Mouse (Mus musculus): Measurements from ENCODE around the gene Exoc6. TPM values are rescaled to one million over a fixed set of nuclear protein-coding genes. Genes with fewer than 3 reads are reported as not detected.

Gene Exoc6
- total and polyA plus RNA-seq, 3 experiments = 30.2 to 41.2 TPM; not detected in 1

DNA sequence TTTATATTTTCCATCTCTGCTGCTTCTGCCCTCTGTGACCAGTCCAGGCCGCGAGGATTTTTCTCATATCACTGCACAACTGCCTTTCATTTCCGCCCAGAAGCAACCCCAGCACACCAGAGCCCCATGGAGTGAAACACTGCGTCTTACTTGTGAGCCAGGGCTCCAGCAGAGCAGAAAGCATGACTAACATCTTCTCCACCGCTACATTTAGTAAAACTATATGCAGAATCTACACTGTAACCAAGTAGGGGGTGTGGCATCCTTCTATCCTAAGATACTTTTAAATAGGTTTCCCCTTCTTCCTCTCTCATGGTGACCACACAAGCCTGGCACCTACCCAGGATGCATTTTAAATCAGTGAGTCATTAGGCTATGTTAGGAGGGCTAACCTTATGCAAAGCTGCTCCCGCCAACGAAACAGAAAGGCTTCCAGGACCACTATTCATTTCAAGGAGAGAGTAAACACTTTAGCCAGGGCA lies 35.4 kb upstream of the Exoc6 start:
- Histone ChIP-seq H3K79me2 (ENCODE audit: control insufficient read depth, insufficient read depth, low read length, poor library complexity) (no peaks in the 10 kb centered on the region), H3K9ac (ENCODE audit: control insufficient read depth, low read depth, low read length, poor library complexity, severe bottlenecking) (0 out of 2 replicates have a peak overlapping the region, but pooled peaks have one; percentile 13), H3K4me1 (ENCODE audit: control insufficient read depth in 1 of 2, insufficient read depth in 2 of 2, low read length in 2 of 2) (peaks cover 5 to 10% of the 10 kb centered on the region in 2 experiments), H3K27me3 (ENCODE audit: control insufficient read depth in 1 of 2, insufficient read depth in 2 of 2, low read length in 2 of 2) (no peaks in the 10 kb centered on the region; a peak in 1 of 4 replicates), H3K36me3 (ENCODE audit: control insufficient read depth in 1 of 2, insufficient read depth in 2 of 2, low read length in 2 of 2) (peaks cover 0 to 18% of the 10 kb centered on the region in 2 experiments; a peak in 2 of 4 replicates), H3K27ac (ENCODE audit: control insufficient read depth, low read depth, low read length) (0 out of 2 replicates have a peak overlapping the region, but pooled peaks have one; percentile 22), H3K9me3 (replicated peaks; ENCODE audit: insufficient read depth, low read length) (no peaks in the 10 kb centered on the region), H3K4me3 (ENCODE audit: control insufficient read depth in 1 of 2, insufficient read depth in 1 of 2, low read depth in 2 of 2, low read length in 2 of 2) (peak overlapping the region; percentile 2 to 21; a peak in 1 of 4 replicates)
- peak; percentile 87 for DNase-seq (ENCODE audit: low read depth, low spot score)
- TF ChIP-seq ETS1 (IDR thresholded peaks at IDR 0.05; ENCODE audit: low read depth, low read length) (peak; percentile 27; the same call in 1 of the 2 replicates), JUND (IDR thresholded peaks at IDR 0.05; ENCODE audit: low read depth, low read length) (no peak)

GRCm38 (mm10) chr19:37517419-37517818 lies 32.8 kb upstream of the Exoc6 start:
- no peak overlapping the region for H3K9ac ChIP-seq (ENCODE audit: control insufficient read depth, low read depth, low read length, poor library complexity, severe bottlenecking)
- peaks cover 0 to 28% of the 10 kb centered on the region in 2 experiments; a peak in 2 of 4 replicates for H3K36me3 ChIP-seq (ENCODE audit: control insufficient read depth in 1 of 2, insufficient read depth in 2 of 2, low read length in 2 of 2)
- H3K4me1 ChIP-seq (ENCODE audit: control insufficient read depth in 1 of 2, insufficient read depth in 2 of 2, low read length in 2 of 2) = peaks cover 9 to 25% of the 10 kb centered on the region in 2 experiments
- H3K9me3 ChIP-seq (replicated peaks; ENCODE audit: insufficient read depth, low read length) = no peaks in the 10 kb centered on the region
- H3K4me3 ChIP-seq (ENCODE audit: control insufficient read depth in 1 of 2, insufficient read depth in 1 of 2, low read depth in 2 of 2, low read length in 2 of 2) = no peak overlapping the region
- no peaks in the 10 kb centered on the region for H3K79me2 ChIP-seq (ENCODE audit: control insufficient read depth, insufficient read depth, low read length, poor library complexity)
- peaks cover 0 to 1% of the 10 kb centered on the region in 2 experiments; a peak in 1 of 4 replicates for H3K27me3 ChIP-seq (ENCODE audit: control insufficient read depth in 1 of 2, insufficient read depth in 2 of 2, low read length in 2 of 2)
- no peak overlapping the region for H3K27ac ChIP-seq (ENCODE audit: control insufficient read depth, low read depth, low read length)
- peak; percentile 43 for DNase-seq (ENCODE audit: low read depth, low spot score)
- no peak for TF ChIP-seq BHLHE40 (IDR thresholded peaks at IDR 0.05; ENCODE audit: borderline replicate concordance, low read depth, low read length)
- no peak for TF ChIP-seq MAZ (IDR thresholded peaks at IDR 0.05; ENCODE audit: low read depth, low read length)
- 0 out of 2 replicates have a peak, but pooled peaks have one; percentile 35 for TF ChIP-seq ZKSCAN1 (IDR thresholded peaks at IDR 0.05; ENCODE audit: low read depth, low read length)
- no peak for TF ChIP-seq USF2 (IDR thresholded peaks at IDR 0.05; ENCODE audit: borderline replicate concordance in 1 of 2, insufficient read depth in 1 of 2, low read depth in 1 of 2, low read length in 2 of 2)
- TF ChIP-seq NELFE (IDR thresholded peaks at IDR 0.05; ENCODE audit: low read depth, low read length) = no peak
- no peak for TF ChIP-seq JUND (IDR thresholded peaks at IDR 0.05; ENCODE audit: low read depth, low read length)
- TF ChIP-seq ZMIZ1 (IDR thresholded peaks at IDR 0.05; ENCODE audit: low read depth, low read length) = no peak
- no peak for TF ChIP-seq MAFK (IDR thresholded peaks at IDR 0.05; ENCODE audit: borderline replicate concordance, low read depth, low read length)
- peak; percentile 70 for TF ChIP-seq MAX (IDR thresholded peaks at IDR 0.05; ENCODE audit: low read length)
- TF ChIP-seq NRF1 (IDR thresholded peaks at IDR 0.05; ENCODE audit: insufficient read depth, low read depth, low read length, poor library complexity, severe bottlenecking) = no peak
- TF ChIP-seq RCOR1 (IDR thresholded peaks at IDR 0.05; ENCODE audit: low read depth, low read length) = peak; percentile 91
- no peak for TF ChIP-seq POLR2AphosphoS5 (IDR thresholded peaks at IDR 0.05; ENCODE audit: borderline replicate concordance, low read depth, low read length)
- TF ChIP-seq TAL1 (IDR thresholded peaks at IDR 0.05; ENCODE audit: low read length) = peak; percentile 37
- no peak for TF ChIP-seq ZC3H11A (IDR thresholded peaks at IDR 0.05; ENCODE audit: low read depth, low read length)
- 0 out of 2 replicates have a peak, but pooled peaks have one; percentile 29 for TF ChIP-seq ELF1 (IDR thresholded peaks at IDR 0.05; ENCODE audit: low read depth, low read length)
- TF ChIP-seq RAD21 (IDR thresholded peaks at IDR 0.05; ENCODE audit: low read depth, low read length) = no peak
- TF ChIP-seq MXI1 (IDR thresholded peaks at IDR 0.05; ENCODE audit: low read depth, low read length) = no peak; the same call in 1 of the 2 replicates
- TF ChIP-seq SMC3 (IDR thresholded peaks at IDR 0.05; ENCODE audit: low read depth, low read length) = no peak
- TF ChIP-seq POLR2A (IDR thresholded peaks at IDR 0.05; ENCODE audit: control insufficient read depth in 1 of 2, insufficient read depth in 1 of 2, low read depth in 1 of 2, low read length in 2 of 2, poor library complexity in 1 of 2) = no peak
- peak; percentile 80 to 81 for TF ChIP-seq EP300 (IDR thresholded peaks at IDR 0.05; ENCODE audit: low read depth in 1 of 2, low read length in 2 of 2)
- no peak for TF ChIP-seq UBTF (IDR thresholded peaks at IDR 0.05; ENCODE audit: borderline replicate concordance, insufficient read depth, low read depth, low read length)
- TF ChIP-seq ETS1 (IDR thresholded peaks at IDR 0.05; ENCODE audit: low read depth, low read length) = peak; percentile 73
- no peak for TF ChIP-seq HCFC1 (IDR thresholded peaks at IDR 0.05; ENCODE audit: low read depth, low read length)
- no peak for TF ChIP-seq MEF2A (IDR thresholded peaks at IDR 0.05; ENCODE audit: extremely low read depth, insufficient replicate concordance, low read depth, low read length, poor library complexity, severe bottlenecking)
- no peak for TF ChIP-seq MYC (IDR thresholded peaks at IDR 0.05; ENCODE audit: low read depth, low read length)
- no peak for TF ChIP-seq ZNF384 (IDR thresholded peaks at IDR 0.05; ENCODE audit: low read depth, low read length)
- no peak for TF ChIP-seq MYB (IDR thresholded peaks at IDR 0.05; ENCODE audit: low read depth, low read length)
- peak; percentile 82 for TF ChIP-seq TCF12 (IDR thresholded peaks at IDR 0.05; ENCODE audit: low read depth, low read length)
- no peak for TF ChIP-seq E2F4 (IDR thresholded peaks at IDR 0.05; ENCODE audit: borderline replicate concordance, low read depth, low read length)
